Mouse (Mus musculus): ENCODE results near the gene Pbp2.

GRCm38 (mm10) chr6:135292391-135292790 is 17.8 kb downstream of the Pbp2 start:
- no peak for TF ChIP-seq CTCF (conservative IDR thresholded peaks at IDR 0.05; ENCODE audit: low read length)
- TF ChIP-seq POU5F1 (IDR thresholded peaks at IDR 0.05; ENCODE audit: borderline replicate concordance, low read length): no peak
- no peak for TF ChIP-seq NANOG (IDR thresholded peaks at IDR 0.05; ENCODE audit: borderline replicate concordance, low read length)

Data from E14TG2a.4 (cell line).